Mouse (Mus musculus) MEL (cell line): ENCODE measurements around the gene Galnt9. TPM values are rescaled to one million over a fixed set of nuclear protein-coding genes. Genes with fewer than 3 reads are reported as not detected.

Experiments
- DNase-seq: peaks from one replicate; pipeline ENCODE4 v3.0.0; 2011; ENCODE audit warnings: low read depth, low spot score
- H3K27ac ChIP-seq: 2 replicates; pipeline ENCODE4 v1.5.1; 2012; ENCODE audit warnings: low read depth, mild to moderate bottlenecking, control low read depth, low read length, moderate library complexity; ENCODE audit not compliant: control insufficient read depth
- H3K27me3 ChIP-seq, 2 experiments: fragments of 150-350 bp in 1 of 2; sonication (generic) in 1 of 2; 2 replicates each; pipeline ENCODE4 v1.6.1; 2012; ENCODE audit warnings: low read length in 2 of 2, mild to moderate bottlenecking in 2 of 2, improper control_type of control experiment in 1 of 2, moderate library complexity in 1 of 2; ENCODE audit not compliant: insufficient read depth in 2 of 2, control insufficient read depth in 1 of 2
- H3K36me3 ChIP-seq, 2 experiments: 2 replicates each; pipeline ENCODE4 v1.6.1; 2012 to 2014; ENCODE audit warnings: low read length in 2 of 2, improper control_type of control experiment in 1 of 2, inconsistent platforms in 1 of 2, mild to moderate bottlenecking in 1 of 2; ENCODE audit not compliant: insufficient read depth in 2 of 2, control insufficient read depth in 1 of 2
- H3K4me1 ChIP-seq, 2 experiments: fragments of 150-350 bp in 1 of 2; sonication (generic) in 1 of 2; 2 replicates each; pipeline ENCODE4 v1.6.1; 2012; ENCODE audit warnings: low read length in 2 of 2, improper control_type of control experiment in 1 of 2, mild to moderate bottlenecking in 1 of 2; ENCODE audit not compliant: insufficient read depth in 2 of 2, control insufficient read depth in 1 of 2
- H3K4me3 ChIP-seq, 2 experiments: fragments of 150-350 bp in 1 of 2; sonication (generic) in 1 of 2; 2 replicates each; pipeline ENCODE4 v1.5.1; 2012; ENCODE audit warnings: low read depth in 2 of 2, low read length in 2 of 2, mild to moderate bottlenecking in 2 of 2, moderate library complexity in 2 of 2, control low read depth in 1 of 2, improper control_type of control experiment in 1 of 2; ENCODE audit not compliant: control insufficient read depth in 1 of 2, insufficient read depth in 1 of 2
- H3K79me2 ChIP-seq: 2 replicates; pipeline ENCODE4 v1.6.1; 2012; ENCODE audit warnings: mild to moderate bottlenecking, low read length, moderate library complexity; ENCODE audit not compliant: control insufficient read depth, poor library complexity, insufficient read depth
- H3K9ac ChIP-seq: 2 replicates; pipeline ENCODE4 v1.6.1; 2012; ENCODE audit warnings: low read depth, mild to moderate bottlenecking, control low read depth, low read length, moderate library complexity; ENCODE audit not compliant: control insufficient read depth, poor library complexity, severe bottlenecking
- H3K9me3 ChIP-seq: fragments of 150-350 bp; sonication (generic); replicated peaks from 2 replicates; pipeline ENCODE4 v1.6.1; 2012; ENCODE audit warnings: mild to moderate bottlenecking, low read length, improper control_type of control experiment, moderate library complexity; ENCODE audit not compliant: insufficient read depth
- BHLHE40 ChIP-seq: IDR thresholded peaks from 2 replicates; pipeline ENCODE4 v1.6.1; 2012; ENCODE audit warnings: low read depth, mild to moderate bottlenecking, inconsistent platforms, low read length, improper control_type of control experiment, borderline replicate concordance
- CHD2 ChIP-seq: IDR thresholded peaks from 2 replicates; pipeline ENCODE4 v1.6.1; 2011; ENCODE audit warnings: low read length, improper control_type of control experiment
- ELF1 ChIP-seq: IDR thresholded peaks from 2 replicates; pipeline ENCODE4 v1.6.1; 2014; ENCODE audit warnings: low read depth, mild to moderate bottlenecking, inconsistent platforms, low read length, improper control_type of control experiment, moderate library complexity
- EP300 ChIP-seq, 2 experiments: IDR thresholded peaks; 2 replicates each; pipeline ENCODE4 v1.6.1; 2011; ENCODE audit warnings: improper control_type of control experiment in 2 of 2, low read length in 2 of 2, low read depth in 1 of 2, mild to moderate bottlenecking in 1 of 2
- ETS1 ChIP-seq: IDR thresholded peaks from 2 replicates; pipeline ENCODE4 v1.6.1; 2012; ENCODE audit warnings: low read depth, mild to moderate bottlenecking, inconsistent platforms, low read length, improper control_type of control experiment, moderate library complexity
- GABPA ChIP-seq: IDR thresholded peaks from 2 replicates; pipeline ENCODE4 v1.6.1; 2012; ENCODE audit warnings: low read depth, mild to moderate bottlenecking, inconsistent platforms, low read length, improper control_type of control experiment, moderate library complexity
- GATA1 ChIP-seq: IDR thresholded peaks from 2 replicates; pipeline ENCODE4 v1.6.1; 2011; ENCODE audit warnings: low read depth, low read length, improper control_type of control experiment
- HCFC1 ChIP-seq: IDR thresholded peaks from 2 replicates; pipeline ENCODE4 v1.6.1; 2012; ENCODE audit warnings: low read depth, mild to moderate bottlenecking, inconsistent platforms, low read length, improper control_type of control experiment, moderate library complexity
- JUND ChIP-seq: IDR thresholded peaks from 2 replicates; pipeline ENCODE4 v1.6.1; 2011; ENCODE audit warnings: low read depth, mild to moderate bottlenecking, improper control_type of control experiment, low read length
- KAT2A ChIP-seq: conservative IDR thresholded peaks from 2 replicates; pipeline ENCODE4 v1.6.1; 2012; ENCODE audit warnings: low read depth, low read length, improper control_type of control experiment, inconsistent platforms
- MAFK ChIP-seq: IDR thresholded peaks from 2 replicates; pipeline ENCODE4 v1.6.1; 2011; ENCODE audit warnings: low read depth, mild to moderate bottlenecking, low read length, improper control_type of control experiment, borderline replicate concordance
- MAZ ChIP-seq: IDR thresholded peaks from 2 replicates; pipeline ENCODE4 v1.6.1; 2012; ENCODE audit warnings: low read depth, mild to moderate bottlenecking, inconsistent platforms, low read length, improper control_type of control experiment
- POLR2A ChIP-seq, 2 experiments: IDR thresholded peaks; 2 replicates each; pipeline ENCODE4 v1.6.1; 2011 to 2012; ENCODE audit warnings: low read length in 2 of 2, mild to moderate bottlenecking in 2 of 2, control low read depth in 1 of 2, improper control_type of control experiment in 1 of 2, low read depth in 1 of 2, moderate library complexity in 1 of 2; ENCODE audit not compliant: control insufficient read depth in 1 of 2, insufficient read depth in 1 of 2, poor library complexity in 1 of 2
- POLR2AphosphoS5 ChIP-seq: IDR thresholded peaks from 2 replicates; pipeline ENCODE4 v1.6.1; 2012; ENCODE audit warnings: low read depth, borderline replicate concordance, mild to moderate bottlenecking, inconsistent platforms, low read length, moderate library complexity, mixed read lengths
- RCOR1 ChIP-seq: IDR thresholded peaks from 2 replicates; pipeline ENCODE4 v1.6.1; 2012; ENCODE audit warnings: low read depth, mild to moderate bottlenecking, inconsistent platforms, low read length, improper control_type of control experiment
- TAL1 ChIP-seq: IDR thresholded peaks from 2 replicates; pipeline ENCODE4 v1.6.1; 2012; ENCODE audit warnings: mild to moderate bottlenecking, inconsistent platforms, low read length, moderate library complexity, mixed read lengths
- TBP ChIP-seq: IDR thresholded peaks from 2 replicates; pipeline ENCODE4 v1.8.0; 2011; ENCODE audit warnings: low read depth, low read length, improper control_type of control experiment
- UBTF ChIP-seq: IDR thresholded peaks from 2 replicates; pipeline ENCODE4 v1.6.1; 2012; ENCODE audit warnings: low read depth, mild to moderate bottlenecking, inconsistent platforms, low read length, improper control_type of control experiment, moderate library complexity, borderline replicate concordance; ENCODE audit not compliant: insufficient read depth
- USF1 ChIP-seq: IDR thresholded peaks from 2 replicates; pipeline ENCODE4 v1.6.1; 2014; ENCODE audit warnings: low read depth, mild to moderate bottlenecking, inconsistent platforms, low read length, improper control_type of control experiment, moderate library complexity
- USF2 ChIP-seq, 2 experiments: IDR thresholded peaks; 2 replicates each; pipeline ENCODE4 v1.6.1; 2011 to 2012; ENCODE audit warnings: improper control_type of control experiment in 2 of 2, low read length in 2 of 2, borderline replicate concordance in 1 of 2, inconsistent platforms in 1 of 2, low read depth in 1 of 2, mild to moderate bottlenecking in 1 of 2; ENCODE audit not compliant: insufficient read depth in 1 of 2
- ZC3H11A ChIP-seq: IDR thresholded peaks from 2 replicates; pipeline ENCODE4 v1.6.1; 2012; ENCODE audit warnings: low read depth, mild to moderate bottlenecking, inconsistent platforms, low read length, improper control_type of control experiment
- ZNF384 ChIP-seq: IDR thresholded peaks from 2 replicates; pipeline ENCODE4 v1.6.1; 2012; ENCODE audit warnings: low read depth, mild to moderate bottlenecking, inconsistent platforms, low read length, improper control_type of control experiment
- polyA plus RNA-seq, 2 experiments: library from polyadenylated mRNA; stranded (reverse) in 1 of 2; unstranded in 1 of 2; fragments of >175 nt in 1 of 2; fragments of >200 nt in 1 of 2; gene quantifications; 2 replicates each; pipeline versions ENCODE4 v1.2.1 to v1.2.4; 2012; ENCODE audit warnings: low replicate concordance in 2 of 2, low read depth in 1 of 2; ENCODE audit not compliant: insufficient read length in 2 of 2, insufficient read depth in 1 of 2, missing spikeins in 1 of 2
- total RNA-seq: library from RNA; depleted of rRNA; stranded (reverse); fragments of 300-350 nt; gene quantifications from 2 replicates; pipeline ENCODE4 v1.2.3, GENCODE M21; 2012

Galnt9 gene
- total and polyA plus RNA-seq, 3 experiments: 0.23 to 0.99 TPM; not detected in 1

GRCm38 (mm10) chr5:110495051-110495450 is 49.1 kb upstream of the Galnt9 start:
- no peak overlapping the region for H3K27ac ChIP-seq
- H3K27me3 ChIP-seq: peaks cover 0 to 3% of the 10 kb centered on the region in 2 experiments; a peak in 1 of 4 replicates
- no peaks in the 10 kb centered on the region for H3K9me3 ChIP-seq
- no peak overlapping the region for H3K4me3 ChIP-seq
- H3K36me3 ChIP-seq: peaks cover 0 to under 1% of the 10 kb centered on the region in 2 experiments; a peak in 1 of 4 replicates
- no peaks in the 10 kb centered on the region for H3K79me2 ChIP-seq
- H3K9ac ChIP-seq: no peak overlapping the region
- H3K4me1 ChIP-seq: peaks cover 0 to under 1% of the 10 kb centered on the region in 2 experiments; a peak in 2 of 4 replicates
- no peak for DNase-seq
- TF ChIP-seq GATA1 (no peak), POLR2A (IDR thresholded peaks at IDR 0.05; ENCODE audit: control insufficient read depth in 1 of 2, insufficient read depth in 1 of 2, low read depth in 1 of 2, low read length in 2 of 2, poor library complexity in 1 of 2) (no peak), ZC3H11A (no peak), BHLHE40 (no peak), HCFC1 (no peak), RCOR1 (no peak), ETS1 (no peak), EP300 (IDR thresholded peaks at IDR 0.05; ENCODE audit: low read depth in 1 of 2, low read length in 2 of 2) (no peak), UBTF (no peak), TAL1 (no peak), KAT2A (no peak), CHD2 (no peak), USF1 (no peak), JUND (no peak), TBP (no peak), ZNF384 (no peak), ELF1 (no peak)

GRCm38 (mm10) chr5:110497556-110497955 is 46.6 kb upstream of the Galnt9 start:
- no peaks in the 10 kb centered on the region for H3K36me3 ChIP-seq
- DNase-seq: no peak
- no peak for TF ChIP-seq EP300 (IDR thresholded peaks at IDR 0.05; ENCODE audit: low read depth in 1 of 2, low read length in 2 of 2)
- TF ChIP-seq POLR2AphosphoS5: no peak
- TF ChIP-seq UBTF: no peak
- no peak for TF ChIP-seq HCFC1
- TF ChIP-seq USF1: no peak
- no peak for TF ChIP-seq MAFK
- no peak for TF ChIP-seq GATA1
- no peak for TF ChIP-seq GABPA
- TF ChIP-seq USF2 (IDR thresholded peaks at IDR 0.05; ENCODE audit: borderline replicate concordance in 1 of 2, insufficient read depth in 1 of 2, low read depth in 1 of 2, low read length in 2 of 2): no peak
- no peak for TF ChIP-seq RCOR1
- no peak for TF ChIP-seq MAZ
- H3K27me3 ChIP-seq: peaks cover 0 to 3% of the 10 kb centered on the region in 2 experiments; a peak in 1 of 4 replicates
- H3K9ac ChIP-seq: no peak overlapping the region
- no peaks in the 10 kb centered on the region for H3K9me3 ChIP-seq
- H3K4me3 ChIP-seq: no peak overlapping the region
- H3K79me2 ChIP-seq: no peaks in the 10 kb centered on the region
- H3K27ac ChIP-seq: no peak overlapping the region
- no peaks in the 10 kb centered on the region for H3K4me1 ChIP-seq
